Mouse (Mus musculus) neural tube, embryonic 13.5 days (tissue): ENCODE results near the gene St8sia1. TPM values are rescaled to one million over a fixed set of nuclear protein-coding genes. Genes with fewer than 3 reads are reported as not detected.

Experiments
- ATAC-seq: fragments of 200-750 bp; cut with Nextera tagmentation; 2 replicates; pipeline ENCODE4 v1.8.0; 2017; ENCODE audit warnings: low read depth, mild to moderate bottlenecking, moderate TSS enrichment, moderate library complexity
- H3K27ac ChIP-seq: fragments of 300-500 bp; sonication (generic); replicated peaks from 2 replicates; pipeline ENCODE4 v1.5.1; 2015; ENCODE audit warnings: moderate library complexity, mild to moderate bottlenecking, inconsistent platforms
- H3K27me3 ChIP-seq: fragments of 300-500 bp; sonication (generic); 2 replicates; pipeline ENCODE4 v1.6.1; 2015; ENCODE audit warnings: mild to moderate bottlenecking, inconsistent platforms
- H3K36me3 ChIP-seq: fragments of 300-500 bp; sonication (generic); 2 replicates; pipeline ENCODE4 v1.6.1; 2015; ENCODE audit warnings: mild to moderate bottlenecking, inconsistent platforms
- H3K4me1 ChIP-seq: fragments of 300-500 bp; sonication (generic); replicated peaks from 2 replicates; pipeline ENCODE4 v1.6.1; 2015; ENCODE audit warnings: inconsistent platforms
- H3K4me2 ChIP-seq: fragments of 300-500 bp; sonication (generic); 2 replicates; pipeline ENCODE4 v1.6.1; 2015; ENCODE audit warnings: inconsistent platforms, mild to moderate bottlenecking, moderate library complexity
- H3K4me3 ChIP-seq: fragments of 300-500 bp; sonication (generic); 2 replicates; pipeline ENCODE4 v1.5.1; 2015; ENCODE audit warnings: mild to moderate bottlenecking, inconsistent platforms
- H3K9ac ChIP-seq: fragments of 300-500 bp; sonication (generic); 2 replicates; pipeline ENCODE4 v1.6.1; 2015; ENCODE audit warnings: moderate library complexity, mild to moderate bottlenecking, inconsistent platforms
- H3K9me3 ChIP-seq: fragments of 300-500 bp; sonication (generic); 2 replicates; pipeline ENCODE4 v1.6.1; 2016; ENCODE audit warnings: inconsistent platforms
- WGBS: fragments of 180-500 bp; shearing (Covaris S2); methylation state at CpG from one replicate; pipeline ENCODE4 v1.1.7; 2015; 5-methylcytosine and 5-hydroxymethylcytosine counted together
- polyA plus RNA-seq: library from polyadenylated mRNA; unstranded; fragments of >200 nt; fragmentation: Nextera tagmentation; extraction: Ambion mirVana; gene quantifications from 2 replicates; pipeline ENCODE4 v1.2.1, GENCODE M21; 2015

Gene St8sia1
- polyA plus RNA-seq, 1 experiment from 2014 or later = 10.0 TPM

DNA sequence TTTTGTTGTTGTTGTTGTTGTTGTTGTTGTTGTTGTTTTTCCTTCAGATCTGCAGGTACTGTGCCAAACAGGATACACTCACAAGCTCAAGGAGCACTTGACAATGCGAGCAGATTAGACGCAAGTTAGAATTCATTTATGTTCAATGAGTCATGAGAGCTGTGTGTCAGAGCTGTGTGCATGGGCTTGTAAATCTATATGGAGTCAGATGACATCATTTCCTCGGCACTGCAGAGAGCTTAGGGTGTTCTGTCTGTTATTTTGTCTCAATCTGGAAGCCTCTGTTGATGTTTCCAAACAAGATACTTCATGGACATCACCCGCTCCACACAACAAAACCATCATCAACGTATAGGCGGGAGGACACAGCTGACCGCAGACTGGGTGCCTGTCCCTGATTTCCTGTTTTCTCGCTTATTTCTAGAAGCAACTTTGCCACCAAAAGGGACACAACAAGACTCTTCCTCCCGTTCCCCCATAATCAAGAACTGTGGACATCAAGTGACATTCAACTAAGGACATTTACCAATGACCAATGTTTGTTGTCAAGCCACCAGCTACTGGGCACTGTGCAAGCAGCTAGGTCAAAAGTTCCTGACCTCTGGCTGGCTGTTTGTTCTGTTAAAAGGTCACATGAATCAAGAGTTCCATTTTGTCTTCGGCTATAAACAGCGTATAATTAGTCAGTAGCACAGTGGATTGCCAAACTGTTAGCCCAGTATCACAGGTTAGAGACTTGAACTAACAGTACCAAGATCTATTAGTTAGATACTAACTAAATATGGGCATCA, 78.7 kb downstream of the St8sia1 start:
- 81% methylated on average over 11 of the region's 11 CpGs for WGBS
- no peak overlapping the region for H3K4me3 ChIP-seq
- H3K9me3 ChIP-seq = no peaks in the 10 kb centered on the region
- H3K4me2 ChIP-seq = no peak overlapping the region
- no peak for ATAC-seq
- no peak overlapping the region for H3K27ac ChIP-seq
- 0 out of 2 replicates have a peak, but pooled peaks cover 4% of the 10 kb centered on the region for H3K4me1 ChIP-seq
- no peak overlapping the region for H3K9ac ChIP-seq
- H3K36me3 ChIP-seq = no peaks in the 10 kb centered on the region
- no peaks in the 10 kb centered on the region for H3K27me3 ChIP-seq

DNA sequence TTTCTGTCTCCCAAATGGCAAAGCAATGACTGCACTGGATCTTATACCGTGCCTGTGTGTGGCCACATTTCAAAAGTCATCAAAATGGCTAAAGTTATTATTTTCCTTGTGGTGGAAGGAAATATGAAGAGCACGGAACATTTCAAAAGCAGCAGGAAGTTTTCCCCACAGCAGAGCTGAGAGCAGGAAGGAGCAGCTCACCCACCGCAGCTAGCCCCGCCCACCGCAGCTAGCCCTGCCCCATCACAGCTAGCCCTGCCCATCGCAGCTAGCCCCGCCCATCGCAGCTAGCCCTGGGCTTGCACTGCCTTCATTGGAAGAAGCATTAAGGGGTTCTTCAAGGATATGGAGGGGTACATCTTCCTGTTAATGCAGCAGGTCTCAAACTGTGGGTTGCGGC, 80.1 kb downstream of the St8sia1 start:
- no peaks in the 10 kb centered on the region for H3K27me3 ChIP-seq
- no peak overlapping the region for H3K27ac ChIP-seq
- H3K9ac ChIP-seq = no peak overlapping the region
- no peaks in the 10 kb centered on the region for H3K9me3 ChIP-seq
- peaks cover 18% of the 10 kb centered on the region for H3K4me1 ChIP-seq
- no peak overlapping the region for H3K4me3 ChIP-seq
- H3K36me3 ChIP-seq = no peaks in the 10 kb centered on the region
- 57% methylated on average over 9 of the region's 9 CpGs for WGBS
- H3K4me2 ChIP-seq = no peak overlapping the region
- ATAC-seq = no peak

DNA sequence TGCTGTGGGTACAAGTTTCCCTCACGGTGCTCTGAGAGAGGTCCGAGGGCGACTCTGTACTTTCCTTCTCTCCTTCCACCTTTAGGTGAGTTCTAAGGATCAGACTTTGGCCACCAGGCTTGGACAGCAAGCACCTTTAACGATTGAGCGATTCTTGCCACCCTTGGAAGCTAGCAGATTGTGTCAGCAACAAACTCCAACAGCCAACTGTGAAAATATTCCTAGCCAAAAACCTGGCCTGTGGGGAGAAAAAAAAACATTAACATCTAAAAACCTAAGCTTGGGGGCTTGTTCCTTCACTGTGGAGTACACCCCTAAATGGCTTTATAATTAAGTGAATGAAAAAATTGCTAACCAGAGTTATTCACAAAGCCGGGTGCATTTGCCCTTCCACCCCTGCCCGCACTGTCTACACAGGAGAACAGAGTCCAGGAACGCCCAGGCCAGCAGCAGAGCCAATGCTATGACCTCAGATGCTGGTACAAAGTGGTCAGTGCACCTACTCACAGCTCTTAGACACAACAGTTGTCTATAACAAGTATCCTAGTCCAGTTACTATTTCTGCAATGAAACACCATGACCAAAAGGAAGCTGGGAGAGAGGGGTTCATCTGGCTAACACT, 83.3 kb downstream of the St8sia1 start:
- Histone ChIP-seq H3K4me3 (no peak overlapping the region), H3K27me3 (no peaks in the 10 kb centered on the region), H3K9me3 (no peaks in the 10 kb centered on the region), H3K9ac (no peak overlapping the region), H3K36me3 (no peaks in the 10 kb centered on the region), H3K4me2 (no peak overlapping the region), H3K4me1 (peaks cover 50% of the 10 kb centered on the region), H3K27ac (no peak overlapping the region)
- 92% methylated on average over 8 of the region's 8 CpGs for WGBS
- ATAC-seq = no peak

DNA sequence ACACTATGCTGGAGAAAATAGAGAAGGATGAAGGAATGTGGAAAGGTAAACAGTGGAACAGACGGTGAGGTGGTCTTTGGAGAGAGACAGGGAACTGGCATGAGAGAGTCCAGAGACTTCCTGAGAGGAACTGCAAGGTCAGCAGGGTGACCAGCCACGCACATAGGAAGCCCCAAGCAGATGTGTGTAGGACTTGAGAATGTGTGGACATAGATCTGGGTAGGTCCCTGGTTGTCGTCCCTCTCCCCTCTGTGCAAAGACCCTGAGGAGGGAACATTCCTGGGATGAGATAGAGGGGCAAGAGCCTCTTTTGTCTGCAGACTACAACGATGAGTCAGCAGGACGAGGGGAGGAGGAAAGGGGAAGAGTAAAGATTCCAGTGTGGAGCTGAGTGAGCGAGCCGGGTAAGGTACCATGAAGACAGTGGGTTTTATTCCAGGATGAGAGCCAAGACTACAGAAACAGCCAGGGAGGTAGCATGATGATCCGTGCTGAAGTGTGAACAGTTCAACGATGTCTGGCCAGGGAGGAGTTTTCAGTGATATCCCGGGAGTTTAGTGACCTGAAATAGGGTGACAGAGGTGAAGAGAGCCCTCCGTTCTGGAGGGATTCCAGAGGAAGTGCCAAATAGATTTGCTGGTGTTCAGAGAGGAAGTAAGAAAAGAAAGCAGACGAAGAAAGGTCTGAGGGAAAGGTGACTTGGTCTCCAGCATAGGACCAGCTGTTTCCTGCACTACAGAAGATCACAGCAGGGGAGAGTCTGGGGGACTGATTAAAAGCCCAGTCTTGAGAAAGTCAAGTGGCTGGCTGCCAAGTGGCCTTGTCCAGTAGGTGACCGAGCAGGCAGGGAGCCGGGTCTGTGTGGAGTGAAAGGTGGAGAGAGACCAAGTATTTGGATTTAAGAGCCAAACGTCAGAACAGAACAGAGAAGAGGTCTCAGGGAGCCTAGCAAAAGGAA, 85.2 kb downstream of the St8sia1 start:
- Histone ChIP-seq H3K9me3 (no peaks in the 10 kb centered on the region), H3K4me1 (peaks cover 54% of the 10 kb centered on the region), H3K27ac (peak overlapping the region; percentile 82), H3K4me3 (no peak overlapping the region), H3K9ac (no peak overlapping the region), H3K4me2 (no peak overlapping the region; the same call in 1 of the 2 replicates), H3K27me3 (no peaks in the 10 kb centered on the region), H3K36me3 (no peaks in the 10 kb centered on the region)
- ATAC-seq = no peak
- 38% methylated on average over 15 of the region's 15 CpGs for WGBS

DNA sequence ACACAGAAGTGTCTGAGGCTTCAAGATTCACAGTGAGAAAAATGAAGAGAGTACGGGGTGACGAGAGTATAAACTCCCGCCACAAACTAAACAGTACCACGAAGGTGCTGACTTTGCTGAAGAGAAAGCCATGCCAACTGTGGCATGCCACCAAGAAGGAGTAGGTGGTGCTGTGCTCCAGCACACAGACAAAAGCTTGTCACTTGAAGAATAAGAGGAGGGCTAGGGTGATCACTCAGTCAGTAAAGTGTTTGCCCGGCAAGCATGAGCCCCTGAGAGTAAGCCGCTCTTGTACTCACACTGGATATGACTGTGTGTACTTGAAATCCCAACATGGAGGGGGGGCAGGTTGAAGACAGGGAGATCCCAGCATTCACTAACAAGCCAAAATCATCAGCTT, 87.0 kb downstream of the St8sia1 start:
- ATAC-seq = peak; percentile 24; the same call in 1 of the 2 replicates

DNA sequence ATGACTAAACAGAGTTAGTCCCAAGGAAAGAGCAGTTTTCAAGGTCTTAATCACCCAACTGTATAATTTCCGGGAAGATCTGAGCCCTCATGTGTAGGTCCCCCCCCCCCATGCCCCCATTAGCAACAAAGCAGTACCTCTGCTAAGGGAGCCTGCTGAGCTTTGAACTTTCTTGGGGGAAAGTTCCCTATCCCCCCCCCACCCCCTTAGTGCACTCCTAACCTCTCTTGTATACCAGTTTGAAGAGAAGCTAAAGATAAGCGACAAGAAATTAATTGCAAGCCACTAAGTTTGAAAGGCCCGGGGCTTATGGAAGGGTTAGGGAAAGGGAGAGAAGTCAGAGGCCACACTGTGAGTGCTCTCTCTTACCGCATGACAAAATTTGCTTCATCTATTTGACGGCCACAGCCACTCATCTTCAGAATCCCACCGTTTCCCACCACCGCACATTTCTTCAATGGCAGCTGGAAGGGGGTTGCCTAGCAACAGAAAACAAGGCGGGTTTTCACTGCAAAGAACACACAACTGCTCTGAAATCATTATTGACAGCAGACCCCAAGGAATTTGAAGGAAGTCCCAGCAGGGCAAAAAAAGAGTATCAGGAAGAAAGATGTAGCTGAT, 87.9 kb downstream of the St8sia1 start:
- H3K27me3 ChIP-seq = no peaks in the 10 kb centered on the region
- peak overlapping the region; percentile 82 for H3K27ac ChIP-seq
- ATAC-seq = peak; percentile 48
- H3K4me3 ChIP-seq = no peak overlapping the region
- no peaks in the 10 kb centered on the region for H3K9me3 ChIP-seq
- peak overlapping the region; percentile 34; the same call in 1 of the 2 replicates for H3K4me2 ChIP-seq
- H3K4me1 ChIP-seq = peaks cover 54% of the 10 kb centered on the region
- H3K36me3 ChIP-seq = no peaks in the 10 kb centered on the region
- 5% methylated on average over 8 of the region's 8 CpGs for WGBS
- no peak overlapping the region for H3K9ac ChIP-seq

More for the DNA sequence above, 87.0 kb downstream of the St8sia1 start:
- peaks cover 54% of the 10 kb centered on the region for H3K4me1 ChIP-seq
- no peaks in the 10 kb centered on the region for H3K27me3 ChIP-seq
- peak overlapping the region; percentile 82 for H3K27ac ChIP-seq
- 27% methylated on average over 6 of the region's 6 CpGs for WGBS
- H3K4me2 ChIP-seq = peak overlapping the region; percentile 2; the same call in 1 of the 2 replicates
- no peaks in the 10 kb centered on the region for H3K9me3 ChIP-seq
- no peak overlapping the region for H3K4me3 ChIP-seq
- no peak overlapping the region for H3K9ac ChIP-seq
- no peaks in the 10 kb centered on the region for H3K36me3 ChIP-seq

DNA sequence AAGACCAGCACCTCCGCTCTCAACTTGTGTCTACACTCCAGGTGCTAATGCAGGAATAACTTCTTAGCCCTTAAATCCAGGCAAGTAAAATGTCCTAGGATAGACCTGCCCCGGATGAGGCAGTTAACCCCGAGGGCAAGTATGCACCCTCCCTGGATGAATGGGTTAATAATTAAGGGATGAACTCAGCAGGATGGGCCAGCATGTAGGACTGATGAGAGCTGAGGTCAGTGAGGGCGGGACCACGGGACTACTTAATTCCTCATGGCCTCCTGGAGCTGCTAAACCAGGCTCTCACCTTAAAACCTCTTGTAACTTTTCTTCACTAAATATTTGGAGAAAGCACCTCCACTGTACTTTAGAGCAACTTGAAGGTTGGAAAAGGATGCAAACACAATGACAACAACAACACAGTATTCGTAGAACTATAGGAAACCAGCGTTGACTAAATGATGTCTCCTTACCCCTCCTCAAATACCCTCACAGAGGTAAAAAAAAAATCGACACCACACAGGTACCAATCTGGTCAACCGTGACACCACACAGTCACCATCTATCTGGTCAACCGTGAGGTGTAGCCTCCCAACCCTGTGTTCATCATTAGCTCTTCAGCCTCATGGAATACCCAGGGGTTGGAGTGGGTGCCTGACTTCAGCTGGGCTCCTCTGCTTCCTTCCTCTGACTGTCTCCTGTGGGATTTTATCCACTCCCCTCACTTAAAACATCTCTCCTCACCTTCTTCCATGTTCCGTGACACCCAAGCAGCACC, 90.3 kb downstream of the St8sia1 start:
- Histone ChIP-seq H3K9ac (no peak overlapping the region), H3K4me3 (no peak overlapping the region), H3K4me2 (no peak overlapping the region), H3K4me1 (peaks cover 38% of the 10 kb centered on the region), H3K9me3 (no peaks in the 10 kb centered on the region), H3K27ac (no peak overlapping the region), H3K36me3 (no peaks in the 10 kb centered on the region), H3K27me3 (no peaks in the 10 kb centered on the region)
- 81% methylated on average over 11 of the region's 11 CpGs for WGBS
- ATAC-seq = no peak

DNA sequence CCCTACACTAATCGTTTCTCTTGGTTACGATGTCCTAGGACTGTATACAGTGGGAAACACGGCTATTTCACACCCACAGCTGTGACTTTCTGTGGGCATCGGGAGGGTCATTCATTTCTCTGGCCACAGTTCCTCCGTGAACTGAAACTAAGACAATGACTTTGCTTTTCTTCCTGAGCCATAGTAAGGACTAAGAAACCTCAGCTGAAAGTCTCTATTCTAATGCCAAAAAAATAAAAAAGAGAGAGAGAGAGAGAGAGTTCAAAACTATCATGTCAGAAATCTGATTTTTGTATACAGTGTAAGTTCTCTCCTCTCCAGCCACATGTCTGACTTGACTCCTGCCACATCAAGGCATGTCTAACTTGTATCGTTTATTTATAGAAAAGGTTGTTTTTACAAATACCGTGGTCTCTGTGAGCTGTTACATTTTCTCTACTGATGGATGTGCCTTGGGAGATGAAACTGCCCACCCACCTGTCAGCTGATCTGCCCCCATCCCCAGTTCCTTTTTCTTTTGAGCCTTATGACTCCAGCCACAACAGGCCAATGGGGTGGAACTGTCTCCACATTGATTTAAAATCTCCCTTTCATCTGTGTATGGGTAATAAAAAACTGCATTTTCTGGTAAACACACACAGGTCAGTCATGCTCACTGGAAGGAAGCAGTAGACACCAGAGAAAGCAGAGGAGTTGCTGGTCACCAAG, 94.4 kb downstream of the St8sia1 start:
- no peak overlapping the region for H3K27ac ChIP-seq
- H3K4me2 ChIP-seq = no peak overlapping the region
- no peaks in the 10 kb centered on the region for H3K27me3 ChIP-seq
- peaks cover 21% of the 10 kb centered on the region for H3K4me1 ChIP-seq
- ATAC-seq = no peak
- WGBS = 60% methylated on average over 7 of the region's 7 CpGs
- H3K9ac ChIP-seq = no peak overlapping the region
- 0 out of 2 replicates have a peak, but pooled peaks cover 4% of the 10 kb centered on the region for H3K36me3 ChIP-seq
- H3K9me3 ChIP-seq = no peaks in the 10 kb centered on the region
- H3K4me3 ChIP-seq = no peak overlapping the region

DNA sequence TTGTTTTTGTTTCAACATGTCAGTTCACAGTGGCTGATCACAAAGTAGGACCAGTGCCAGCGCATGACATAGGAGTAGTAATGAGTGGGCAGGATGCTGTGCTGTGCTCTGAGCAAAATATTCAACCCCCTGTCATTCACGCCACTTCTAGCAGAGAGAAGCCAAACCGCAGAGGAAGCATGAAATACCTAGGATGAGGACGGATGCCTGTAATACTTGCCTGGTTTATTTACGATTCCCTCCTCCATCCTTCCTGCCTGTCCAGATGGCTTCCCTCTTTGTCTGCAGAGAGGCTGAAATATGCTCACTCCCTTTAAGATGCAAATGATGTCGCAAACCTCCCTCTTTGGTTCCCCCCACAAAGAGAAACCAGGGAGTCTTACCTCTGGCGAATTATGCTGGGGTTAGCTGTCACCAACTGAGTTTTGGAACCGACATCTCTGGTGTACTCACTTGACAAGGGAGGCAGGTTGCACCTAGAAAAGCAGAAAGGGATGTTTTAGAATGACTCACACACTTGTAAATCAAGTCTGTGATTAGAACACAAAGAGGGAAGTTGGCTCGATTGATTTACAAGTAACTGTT, 96.7 kb downstream of the St8sia1 start:
- H3K4me1 ChIP-seq = peaks cover 21% of the 10 kb centered on the region
- 5% methylated on average over 9 of the region's 9 CpGs for WGBS
- H3K4me2 ChIP-seq = peak overlapping the region; percentile 36
- no peaks in the 10 kb centered on the region for H3K27me3 ChIP-seq
- no peaks in the 10 kb centered on the region for H3K9me3 ChIP-seq
- H3K4me3 ChIP-seq = no peak overlapping the region
- peak overlapping the region; percentile 48 for H3K9ac ChIP-seq
- ATAC-seq = peak; percentile 83
- H3K27ac ChIP-seq = peak overlapping the region; percentile 89
- peaks cover 12% of the 10 kb centered on the region; the same call in 1 of the 2 replicates for H3K36me3 ChIP-seq

DNA sequence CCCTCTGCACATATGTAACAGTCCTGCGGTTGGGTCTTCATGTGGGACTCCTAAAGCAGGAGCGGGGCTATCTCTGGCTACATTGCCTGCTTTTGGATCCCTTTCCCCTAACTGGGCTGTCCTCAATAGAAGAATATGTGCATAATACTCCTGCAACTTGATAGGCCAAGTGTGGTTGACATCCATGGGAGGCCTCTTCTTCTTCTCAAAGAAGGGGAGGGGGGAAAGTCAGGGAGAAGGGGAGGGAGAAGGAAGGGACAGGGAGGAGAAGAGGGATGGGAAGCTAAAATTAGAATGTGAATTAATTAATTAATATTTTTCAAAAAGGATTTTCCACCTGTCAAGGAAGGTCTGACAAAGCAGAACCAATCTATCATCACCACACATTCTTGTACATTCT, 97.2 kb downstream of the St8sia1 start:
- 91% methylated on average over 2 of the region's 2 CpGs for WGBS
- ATAC-seq = peak; percentile 21
- Histone ChIP-seq H3K4me1 (peaks cover 21% of the 10 kb centered on the region), H3K36me3 (peaks cover 15% of the 10 kb centered on the region; the same call in 1 of the 2 replicates), H3K4me2 (peak overlapping the region; percentile 36), H3K4me3 (no peak overlapping the region), H3K9ac (peak overlapping the region; percentile 48), H3K9me3 (no peaks in the 10 kb centered on the region), H3K27me3 (no peaks in the 10 kb centered on the region), H3K27ac (peak overlapping the region; percentile 89)
